Mouse (Mus musculus) spleen, adult 2 months (tissue): ENCODE results near the gene Slfn3.

ENCODE experiments used
- CTCF ChIP-seq: fragments of 200-500 bp; IDR thresholded peaks from 2 replicates; pipeline ENCODE4 v1.5.1; 2011; ENCODE audit warnings: mild to moderate bottlenecking, inconsistent platforms; ENCODE audit not compliant: insufficient read depth, insufficient read length, insufficient replicate concordance; ENCODE audit errors: extremely low read depth
- POLR2A ChIP-seq: fragments of 200-500 bp; IDR thresholded peaks from 2 replicates; pipeline ENCODE4 v1.6.1; 2011; ENCODE audit warnings: low read depth, low read length, inconsistent platforms

DNA sequence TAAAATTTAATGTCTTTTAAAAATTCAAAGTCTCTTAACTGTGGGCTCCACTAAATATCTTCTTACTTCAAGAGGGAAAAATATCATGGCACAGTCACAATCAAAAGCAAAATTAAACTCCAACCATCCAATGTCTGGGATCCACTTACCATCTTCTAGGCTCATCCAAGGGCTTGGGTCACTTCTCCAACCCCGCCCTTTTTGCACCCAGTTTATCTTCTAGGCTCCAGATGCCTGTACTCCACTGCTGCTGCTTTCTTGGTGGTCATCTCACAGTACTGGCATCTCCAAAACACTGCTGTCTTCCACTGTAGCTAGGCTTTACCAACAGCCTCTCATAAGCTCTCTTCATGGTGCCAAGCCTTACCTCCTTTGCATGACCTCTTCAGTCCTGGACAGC, 25.0 kb downstream of the Slfn3 start:
- TF ChIP-seq POLR2A (no peak), CTCF (no peak)
